Mouse (Mus musculus) heart, embryonic 14.5 days (tissue): ENCODE results near the gene Sult5a1. TPM values are rescaled to one million over a fixed set of nuclear protein-coding genes. Genes with fewer than 3 reads are reported as not detected.

Experiments
- ATAC-seq: fragments of 200-750 bp; cut with Nextera tagmentation; 2 replicates; pipeline ENCODE4 v1.8.0; 2017; ENCODE audit warnings: low read depth, moderate TSS enrichment; ENCODE audit not compliant: insufficient number of reproducible peaks, insufficient read depth, low FRiP score
- H3K27ac ChIP-seq, 2 experiments: fragments of 200-500 bp in 1 of 2; fragments of 300-500 bp in 1 of 2; sonication (generic) in 1 of 2; replicated peaks in 1 of 2; 2 replicates each; pipeline ENCODE4 v1.5.1; 2012 to 2014; ENCODE audit warnings: low read depth in 2 of 2, low read length in 2 of 2, control low read depth in 1 of 2, mild to moderate bottlenecking in 1 of 2, mixed read lengths in 1 of 2; ENCODE audit not compliant: control insufficient read depth in 1 of 2, insufficient read depth in 1 of 2
- H3K27me3 ChIP-seq: fragments of 300-500 bp; sonication (generic); 2 replicates; pipeline ENCODE4 v1.6.1; 2014; ENCODE audit warnings: mild to moderate bottlenecking, low read length, control low read depth; ENCODE audit not compliant: control insufficient read depth, insufficient read depth
- H3K36me3 ChIP-seq: fragments of 300-500 bp; sonication (generic); 2 replicates; pipeline ENCODE4 v1.6.1; 2014; ENCODE audit warnings: mild to moderate bottlenecking, control low read depth, low read length, mixed read lengths; ENCODE audit not compliant: control insufficient read depth, insufficient read depth
- H3K4me1 ChIP-seq, 2 experiments: fragments of 200-500 bp in 1 of 2; fragments of 300-500 bp in 1 of 2; sonication (generic) in 1 of 2; 2 replicates each; pipeline ENCODE4 v1.6.1; 2012 to 2014; ENCODE audit warnings: low read length in 2 of 2, control low read depth in 1 of 2, mixed read lengths in 1 of 2; ENCODE audit not compliant: control insufficient read depth in 2 of 2, insufficient read depth in 2 of 2
- H3K4me2 ChIP-seq: fragments of 300-500 bp; sonication (generic); 2 replicates; pipeline ENCODE4 v1.6.1; 2014; ENCODE audit warnings: mild to moderate bottlenecking, low read length
- H3K4me3 ChIP-seq, 2 experiments: fragments of 200-500 bp in 1 of 2; fragments of 300-500 bp in 1 of 2; sonication (generic) in 1 of 2; 2 replicates each; pipeline ENCODE4 v1.5.1; 2012 to 2014; ENCODE audit warnings: low read length in 2 of 2, mild to moderate bottlenecking in 2 of 2, control low read depth in 1 of 2, low read depth in 1 of 2, moderate library complexity in 1 of 2; ENCODE audit not compliant: control insufficient read depth in 1 of 2, insufficient read depth in 1 of 2
- H3K9ac ChIP-seq: fragments of 300-500 bp; sonication (generic); 2 replicates; pipeline ENCODE4 v1.6.1; 2014; ENCODE audit warnings: mild to moderate bottlenecking, low read length
- H3K9me3 ChIP-seq: fragments of 300-500 bp; sonication (generic); 2 replicates; pipeline ENCODE4 v1.6.1; 2016; ENCODE audit warnings: low read length, control low read depth; ENCODE audit not compliant: control insufficient read depth
- whole genome bisulfite sequencing: fragments of 180-500 bp; shearing (Covaris S2); extraction: QIAGEN DNeasy Blood & Tissue Kit; methylation state at CpG from one replicate; pipeline ENCODE4 v1.1.7; 2014; 5-methylcytosine and 5-hydroxymethylcytosine counted together
- polyA plus RNA-seq: library from polyadenylated mRNA; unstranded; fragments of >200 nt; fragmentation: Nextera tagmentation; extraction: Ambion mirVana; gene quantifications from 2 replicates; pipeline ENCODE4 v1.2.1, GENCODE M21; 2014

The Sult5a1 gene
- polyA plus RNA-seq, 1 experiment from 2014 or later, result 6.0 TPM

DNA sequence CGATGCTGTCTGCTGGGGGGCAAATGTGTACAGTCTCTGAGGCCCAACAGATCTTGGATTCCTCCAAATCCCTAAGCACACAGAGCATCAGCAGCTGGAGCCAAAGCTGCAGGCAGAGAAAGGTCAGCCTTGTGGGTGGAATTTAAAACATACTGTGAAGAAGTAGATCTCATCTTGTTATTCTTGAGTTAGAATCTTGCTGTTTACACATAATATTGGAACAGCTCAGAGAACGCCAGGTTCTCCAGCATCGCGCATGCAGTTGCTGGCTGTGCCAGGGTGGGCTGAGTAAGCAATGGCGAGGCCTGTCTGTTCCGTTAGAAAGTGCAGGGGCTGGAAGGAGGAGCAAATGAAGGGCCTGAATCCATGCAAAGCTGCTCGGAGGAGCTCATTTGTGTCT lies 11.7 kb downstream of the Sult5a1 start:
- no peak overlapping the region for H3K9ac ChIP-seq
- no peak overlapping the region for H3K4me3 ChIP-seq
- WGBS, result 81% methylated on average over 7 of the region's 7 CpGs
- H3K9me3 ChIP-seq, result no peaks in the 10 kb centered on the region
- peaks cover 6 to 9% of the 10 kb centered on the region in 2 experiments; a peak in 1 of 4 replicates for H3K4me1 ChIP-seq
- H3K27me3 ChIP-seq, result no peaks in the 10 kb centered on the region
- no peak overlapping the region for H3K27ac ChIP-seq
- no peak overlapping the region for H3K4me2 ChIP-seq
- ATAC-seq, result no peak
- H3K36me3 ChIP-seq, result no peaks in the 10 kb centered on the region

DNA sequence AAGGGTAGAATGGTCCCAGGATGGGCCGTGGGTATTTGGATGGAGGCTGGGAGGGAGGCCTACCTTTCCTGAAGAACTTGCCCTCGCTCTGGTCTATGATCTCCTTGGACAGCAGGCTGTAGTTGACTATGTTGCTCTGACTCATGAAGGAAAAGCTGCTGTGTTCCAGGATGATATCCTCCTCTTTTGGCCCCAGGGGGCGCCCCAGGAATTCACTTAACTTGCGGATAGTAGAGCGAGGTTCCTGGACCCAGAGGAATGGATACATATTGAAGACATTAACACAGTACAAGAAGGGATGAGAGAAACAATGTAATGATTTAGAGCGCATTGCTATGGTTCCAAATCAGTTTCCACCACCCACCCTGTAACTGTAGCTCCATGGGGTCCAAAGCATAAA lies 12.8 kb downstream of the Sult5a1 start:
- no peak for ATAC-seq
- Histone ChIP-seq H3K4me2 (no peak overlapping the region), H3K9me3 (no peaks in the 10 kb centered on the region), H3K36me3 (no peaks in the 10 kb centered on the region), H3K27ac (no peak overlapping the region), H3K4me3 (no peak overlapping the region), H3K27me3 (no peaks in the 10 kb centered on the region), H3K9ac (no peak overlapping the region), H3K4me1 (peaks cover 6 to 9% of the 10 kb centered on the region in 2 experiments; a peak in 1 of 4 replicates)
- 51% methylated on average over 6 of the region's 6 CpGs for WGBS

DNA sequence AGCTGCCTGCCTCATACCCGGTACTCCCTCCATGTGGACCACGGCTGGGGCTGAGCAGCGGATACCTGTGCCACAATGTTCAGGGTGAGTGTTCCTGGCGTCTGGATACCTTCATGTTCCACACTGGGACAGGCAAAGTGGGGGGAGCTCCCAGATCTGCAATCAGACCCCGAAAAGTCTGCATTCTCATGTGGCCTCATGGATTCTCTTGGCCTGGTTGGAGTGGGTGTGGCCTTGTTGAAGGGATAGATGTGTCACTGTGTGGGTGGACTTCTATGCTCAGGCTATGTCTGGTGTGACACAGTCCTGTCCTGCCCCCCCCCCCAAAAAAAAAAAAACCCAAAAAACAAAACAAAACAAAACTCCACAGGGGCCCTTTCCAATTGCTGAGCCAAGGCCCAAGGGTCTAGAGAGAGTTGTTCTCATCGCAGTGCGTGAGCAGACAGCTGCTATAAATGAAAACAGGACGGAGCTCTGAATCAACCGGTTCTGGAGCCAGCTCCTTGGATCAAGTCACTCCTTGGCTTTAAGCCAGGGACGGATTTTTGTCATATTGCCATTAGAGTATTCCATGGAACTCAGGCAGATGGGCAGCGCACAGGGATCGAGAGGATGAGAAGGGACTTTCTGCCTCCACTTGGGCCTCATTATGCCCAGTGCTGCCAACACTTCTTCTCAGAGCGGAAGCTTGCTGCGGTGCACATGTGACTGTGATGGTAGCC lies 16.2 kb downstream of the Sult5a1 start:
- ATAC-seq, result no peak

DNA sequence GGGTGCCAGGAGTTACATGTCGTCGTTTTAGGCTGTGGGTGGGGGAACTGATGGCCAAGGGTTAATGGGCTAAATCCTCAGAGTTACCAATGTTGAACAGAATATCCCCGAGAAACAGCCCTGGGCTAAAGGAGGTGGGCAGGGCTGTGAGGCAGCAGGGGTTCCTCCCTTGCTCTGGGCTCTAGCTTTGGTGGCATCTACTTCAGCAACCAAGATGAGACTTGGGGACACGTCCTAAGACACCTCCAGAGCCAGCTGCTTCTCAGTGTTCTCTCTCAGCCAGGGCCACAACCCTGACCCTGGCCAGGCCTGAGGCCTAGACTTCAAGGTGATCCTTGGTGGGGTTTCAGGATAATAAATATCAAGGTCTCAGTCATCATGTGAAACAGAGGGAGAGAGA lies 19.4 kb downstream of the Sult5a1 start:
- 67% methylated on average over 4 of the region's 4 CpGs for WGBS
- Histone ChIP-seq H3K36me3 (no peaks in the 10 kb centered on the region), H3K4me2 (no peak overlapping the region), H3K27ac (no peak overlapping the region), H3K4me1 (peaks cover 18 to 24% of the 10 kb centered on the region in 2 experiments; a peak in 3 of 4 replicates), H3K9me3 (no peaks in the 10 kb centered on the region), H3K4me3 (no peak overlapping the region), H3K27me3 (no peaks in the 10 kb centered on the region), H3K9ac (no peak overlapping the region)
- no peak for ATAC-seq

More for the DNA sequence above, 16.2 kb downstream of the Sult5a1 start:
- Histone ChIP-seq H3K27ac (peak overlapping the region; percentile 30 to 49; a peak in 3 of 4 replicates), H3K4me1 (peaks cover 16 to 24% of the 10 kb centered on the region in 2 experiments; a peak in 3 of 4 replicates), H3K4me3 (no peak overlapping the region), H3K9ac (no peak overlapping the region), H3K36me3 (no peaks in the 10 kb centered on the region), H3K9me3 (no peaks in the 10 kb centered on the region), H3K27me3 (no peaks in the 10 kb centered on the region), H3K4me2 (no peak overlapping the region)
- WGBS, result 59% methylated on average over 14 of the region's 14 CpGs

DNA sequence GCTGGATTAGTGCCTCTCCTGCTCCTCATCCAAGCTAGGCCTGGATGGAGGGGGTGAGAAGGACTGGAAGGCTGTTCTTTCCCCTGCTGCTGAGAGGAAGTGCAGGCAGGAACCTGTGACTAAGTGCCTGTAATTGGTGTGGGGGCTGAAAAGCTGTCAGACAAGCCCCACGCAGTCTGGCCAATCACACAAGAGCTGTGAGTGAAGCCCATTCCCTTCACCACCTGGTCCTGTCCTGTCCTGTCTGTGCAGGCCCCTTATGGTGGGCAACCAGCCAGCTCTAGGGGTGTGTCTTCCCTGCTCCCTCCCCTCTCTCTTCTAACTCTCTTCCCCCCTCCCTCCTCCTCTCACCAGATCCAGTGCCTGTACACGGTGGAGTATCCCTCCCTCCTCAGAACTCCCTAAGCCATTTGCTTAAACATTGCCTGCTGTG lies 20.5 kb downstream of the Sult5a1 start:
- ATAC-seq, result peak; percentile 79
- 10% methylated on average over 2 of the region's 2 CpGs for WGBS
- Histone ChIP-seq H3K4me2 (no peak overlapping the region), H3K27me3 (no peaks in the 10 kb centered on the region), H3K4me3 (no peak overlapping the region), H3K36me3 (no peaks in the 10 kb centered on the region), H3K9me3 (no peaks in the 10 kb centered on the region), H3K9ac (no peak overlapping the region), H3K27ac (peak overlapping the region; percentile 29 to 34), H3K4me1 (peaks cover 18 to 24% of the 10 kb centered on the region in 2 experiments; a peak in 3 of 4 replicates)

DNA sequence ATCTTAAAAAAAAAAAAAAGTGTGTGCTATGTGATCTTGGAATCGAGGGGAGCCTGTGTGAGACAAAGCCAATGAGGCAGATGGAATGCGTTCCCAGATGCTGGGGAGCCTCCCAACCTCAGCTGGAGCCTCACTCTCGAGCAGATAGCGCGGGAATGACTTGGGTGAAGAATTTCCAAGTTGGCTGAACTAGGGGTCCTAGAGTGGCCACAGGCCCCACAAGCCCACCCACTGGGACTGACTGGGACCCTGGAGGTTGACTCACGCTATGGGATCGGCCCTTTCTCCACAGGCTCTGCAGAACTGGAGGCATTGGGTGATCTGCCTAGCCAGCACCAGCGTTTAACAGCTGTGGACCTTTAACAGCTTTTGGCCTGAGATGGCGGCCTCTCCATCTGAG lies 21.8 kb downstream of the Sult5a1 start:
- no peak overlapping the region for H3K4me3 ChIP-seq
- no peak for ATAC-seq
- no peak overlapping the region for H3K4me2 ChIP-seq
- H3K9me3 ChIP-seq, result no peaks in the 10 kb centered on the region
- H3K9ac ChIP-seq, result no peak overlapping the region
- peaks cover 12 to 15% of the 10 kb centered on the region in 2 experiments; a peak in 3 of 4 replicates for H3K4me1 ChIP-seq
- no peak overlapping the region for H3K27ac ChIP-seq
- no peaks in the 10 kb centered on the region for H3K27me3 ChIP-seq
- no peaks in the 10 kb centered on the region for H3K36me3 ChIP-seq
- WGBS, result 82% methylated on average over 9 of the region's 9 CpGs

DNA sequence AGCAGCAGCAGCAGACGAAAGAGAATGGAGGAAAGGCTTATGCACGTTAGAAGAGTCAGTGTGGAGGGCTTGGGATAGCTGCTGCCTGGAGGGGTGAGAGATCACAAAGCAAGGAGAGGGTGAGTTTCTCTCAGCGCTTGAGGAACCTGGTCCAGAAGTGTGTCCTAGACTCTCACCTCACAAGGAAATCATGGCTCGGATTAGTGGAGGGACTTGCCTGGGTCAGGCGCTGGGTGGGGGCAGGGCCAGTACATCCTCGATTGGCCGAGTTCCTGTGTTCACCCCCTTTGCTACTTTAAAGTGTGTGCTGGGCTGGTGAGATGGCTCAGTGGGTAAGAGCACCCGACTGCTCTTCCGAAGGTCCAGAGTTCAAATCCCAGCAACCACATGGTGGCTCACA lies 22.3 kb downstream of the Sult5a1 start:
- no peak for ATAC-seq
- H3K4me2 ChIP-seq, result no peak overlapping the region
- no peak overlapping the region for H3K9ac ChIP-seq
- H3K36me3 ChIP-seq, result no peaks in the 10 kb centered on the region
- peaks cover 14 to 15% of the 10 kb centered on the region in 2 experiments; a peak in 3 of 4 replicates for H3K4me1 ChIP-seq
- no peak overlapping the region for H3K27ac ChIP-seq
- no peaks in the 10 kb centered on the region for H3K27me3 ChIP-seq
- WGBS, result 53% methylated on average over 9 of the region's 9 CpGs
- no peak overlapping the region for H3K4me3 ChIP-seq
- no peaks in the 10 kb centered on the region for H3K9me3 ChIP-seq
